Mouse (Mus musculus) embryonic facial prominence, embryonic 14.5 days (tissue): ENCODE data around the gene Rac3. TPM values are rescaled to one million over a fixed set of nuclear protein-coding genes. Genes with fewer than 3 reads are reported as not detected.

ENCODE experiments used
- ATAC-seq: fragments of 200-750 bp; cut with Nextera tagmentation; 2 replicates; pipeline ENCODE4 v1.8.0; 2017; ENCODE audit warnings: low read depth, moderate number of reproducible peaks, moderate TSS enrichment
- DNase-seq: peaks from one replicate; pipeline ENCODE4 v3.0.0-alpha.2; 2015; ENCODE audit warnings: low spot score
- H3K27ac ChIP-seq: fragments of 300-500 bp; sonication (generic); replicated peaks from 2 replicates; pipeline ENCODE4 v1.5.1; 2014; ENCODE audit warnings: low read depth, mild to moderate bottlenecking, low read length, moderate library complexity
- H3K27me3 ChIP-seq: fragments of 300-500 bp; sonication (generic); replicated peaks from 2 replicates; pipeline ENCODE4 v1.6.1; 2014; ENCODE audit warnings: low read length; ENCODE audit not compliant: control insufficient read depth, insufficient read depth
- H3K36me3 ChIP-seq: fragments of 300-500 bp; sonication (generic); 2 replicates; pipeline ENCODE4 v1.6.1; 2014; ENCODE audit warnings: low read length, mixed read lengths; ENCODE audit not compliant: control insufficient read depth, insufficient read depth
- H3K4me1 ChIP-seq: fragments of 300-500 bp; sonication (generic); 2 replicates; pipeline ENCODE4 v1.6.1; 2014; ENCODE audit warnings: antibody characterized with exemption, low read length; ENCODE audit not compliant: control insufficient read depth, insufficient read depth
- H3K4me2 ChIP-seq: fragments of 300-500 bp; sonication (generic); 2 replicates; pipeline ENCODE4 v1.6.1; 2014; ENCODE audit warnings: low read depth, mild to moderate bottlenecking, low read length, moderate library complexity, mixed read lengths
- H3K4me3 ChIP-seq: fragments of 300-500 bp; sonication (generic); 2 replicates; pipeline ENCODE4 v1.5.1; 2014; ENCODE audit warnings: low read depth, mild to moderate bottlenecking, low read length
- H3K9ac ChIP-seq: fragments of 300-500 bp; sonication (generic); 2 replicates; pipeline ENCODE4 v1.6.1; 2014; ENCODE audit warnings: low read depth, mild to moderate bottlenecking, low read length, moderate library complexity, mixed read lengths
- H3K9me3 ChIP-seq: fragments of 300-500 bp; sonication (generic); 2 replicates; pipeline ENCODE4 v1.6.1; 2016; ENCODE audit warnings: low read length; ENCODE audit not compliant: control insufficient read depth
- WGBS: fragments of 180-500 bp; shearing (Covaris S2); extraction: QIAGEN DNeasy Blood & Tissue Kit; methylation state at CpG from one replicate; pipeline ENCODE4 v1.1.7; 2014; 5-methylcytosine and 5-hydroxymethylcytosine counted together
- polyA plus RNA-seq: library from polyadenylated mRNA; unstranded; fragments of >200 nt; fragmentation: Nextera tagmentation; extraction: Ambion mirVana; gene quantifications from 2 replicates; pipeline ENCODE4 v1.2.1, GENCODE M21; 2014

The Rac3 gene
- polyA plus RNA-seq, 1 experiment from 2014 or later: 16.5 TPM

DNA sequence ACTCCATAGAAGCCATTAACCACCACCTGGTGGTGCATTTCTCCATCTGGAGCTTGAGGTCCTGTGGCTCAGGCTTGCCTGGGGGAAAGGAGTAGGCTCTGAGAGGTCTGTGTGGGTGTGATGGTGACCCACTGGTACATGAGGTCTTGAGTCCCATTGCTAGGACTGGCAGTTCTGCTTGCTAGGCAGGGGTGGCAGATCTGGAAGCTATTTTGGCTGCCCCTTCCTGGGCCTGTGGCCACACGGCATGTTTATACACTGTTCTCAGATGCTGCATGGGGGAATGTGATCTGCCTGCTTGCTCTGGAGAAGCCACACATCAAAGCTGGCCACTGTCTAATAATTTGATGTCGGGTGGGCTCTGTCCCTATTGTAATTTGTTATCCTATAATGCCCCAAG lies 37.2 kb upstream of the Rac3 start:
- no peak for DNase-seq
- no peak overlapping the region for H3K27ac ChIP-seq
- no peak for ATAC-seq

DNA sequence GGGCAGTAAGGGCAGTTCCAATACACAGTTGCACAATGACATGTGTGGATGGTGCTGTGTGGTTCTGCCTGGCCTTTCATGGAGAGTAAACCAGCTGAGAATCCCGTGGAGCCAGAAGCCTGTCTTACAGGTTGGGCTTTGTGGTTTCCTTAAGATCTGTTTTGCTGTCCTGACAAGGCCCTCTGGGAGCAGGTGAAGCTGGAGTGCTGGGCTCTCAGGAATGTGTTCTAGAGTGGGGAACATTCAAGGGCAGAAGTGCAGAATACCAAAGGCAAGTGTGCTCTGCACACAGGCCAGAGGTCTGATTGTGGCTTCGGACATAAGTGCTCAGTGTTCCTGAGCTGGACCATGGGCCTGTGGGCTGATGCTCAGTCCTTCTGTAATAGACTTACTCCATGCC lies 36.6 kb upstream of the Rac3 start:
- ATAC-seq (no peak), DNase-seq (no peak)
- 0 out of 2 replicates have a peak, but pooled peaks cover 5% of the 10 kb centered on the region for H3K4me1 ChIP-seq
- no peak overlapping the region for H3K4me3 ChIP-seq
- H3K9ac ChIP-seq: no peak overlapping the region
- no peak overlapping the region for H3K4me2 ChIP-seq
- H3K27me3 ChIP-seq: no peaks in the 10 kb centered on the region
- H3K9me3 ChIP-seq: no peaks in the 10 kb centered on the region
- H3K27ac ChIP-seq: no peak overlapping the region
- peaks cover 52% of the 10 kb centered on the region for H3K36me3 ChIP-seq
- whole genome bisulfite sequencing: 80% methylated on average over 2 of the region's 2 CpGs

More for the DNA sequence above, 37.2 kb upstream of the Rac3 start:
- Histone ChIP-seq H3K4me3 (no peak overlapping the region), H3K27me3 (no peaks in the 10 kb centered on the region), H3K36me3 (peaks cover 52% of the 10 kb centered on the region), H3K4me2 (no peak overlapping the region), H3K9ac (no peak overlapping the region), H3K9me3 (no peaks in the 10 kb centered on the region), H3K4me1 (0 out of 2 replicates have a peak, but pooled peaks cover 5% of the 10 kb centered on the region)
- 62% methylated on average over 2 of the region's 2 CpGs for WGBS

DNA sequence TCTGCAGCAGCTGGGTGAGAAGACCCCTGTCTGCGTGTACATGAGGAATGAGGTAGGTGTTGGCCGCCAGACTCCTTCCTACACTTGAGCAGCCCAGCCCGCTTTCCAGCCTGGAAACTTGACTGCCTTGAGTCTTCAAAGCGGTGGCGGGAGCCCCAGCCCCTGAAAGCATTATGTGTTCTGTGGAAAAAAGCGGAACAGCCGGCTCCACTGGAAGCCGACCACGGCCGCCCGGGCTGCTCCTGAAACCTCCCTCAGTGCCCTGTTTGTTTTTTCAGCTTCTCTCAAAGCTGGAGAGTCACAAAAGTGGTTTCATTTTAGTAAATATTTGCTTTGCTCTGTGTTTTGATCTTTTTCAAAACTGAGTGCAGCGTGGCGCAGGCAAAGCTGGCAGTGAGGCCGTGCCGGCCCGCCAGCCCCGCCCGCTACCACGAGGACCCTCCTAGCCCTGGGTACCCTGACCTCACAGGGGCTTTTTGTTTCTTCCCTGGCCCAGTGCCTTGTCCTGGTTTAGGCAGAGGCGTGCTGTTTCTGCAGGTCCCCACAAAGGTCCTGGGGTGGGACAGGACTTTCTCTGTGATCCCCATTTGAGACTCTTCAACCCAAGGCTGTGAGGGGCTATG lies 34.5 kb upstream of the Rac3 start:
- 56% methylated on average over 20 of the region's 20 CpGs for whole genome bisulfite sequencing
- peak; percentile 74 for DNase-seq
- Histone ChIP-seq H3K4me3 (no peak overlapping the region), H3K27me3 (no peaks in the 10 kb centered on the region), H3K4me1 (0 out of 2 replicates have a peak, but pooled peaks cover 5% of the 10 kb centered on the region), H3K4me2 (peak overlapping the region; percentile 24; the same call in 1 of the 2 replicates), H3K9ac (no peak overlapping the region), H3K9me3 (no peaks in the 10 kb centered on the region), H3K36me3 (peaks cover 48% of the 10 kb centered on the region), H3K27ac (peak overlapping the region; percentile 84)
- peak; percentile 62 for ATAC-seq

DNA sequence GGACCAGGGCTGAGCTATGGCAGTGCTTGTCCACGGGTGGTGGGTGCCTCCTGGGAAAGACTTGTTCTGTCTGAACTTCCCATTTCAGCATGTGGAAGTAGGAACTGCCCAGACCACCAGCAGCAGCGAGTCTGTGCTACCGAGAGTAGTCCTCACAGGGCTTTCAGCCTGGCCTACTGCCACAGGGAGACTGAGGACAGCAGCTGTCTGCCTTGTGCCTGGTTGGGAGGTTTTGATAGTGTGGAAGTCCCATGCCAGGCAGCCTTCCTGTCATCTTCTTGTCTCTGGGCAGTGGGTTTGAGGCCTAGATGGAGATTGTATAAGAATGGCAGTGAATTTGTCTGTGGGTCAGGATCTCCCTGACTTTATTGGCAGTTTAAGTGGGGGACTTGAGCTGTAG lies 31.9 kb upstream of the Rac3 start:
- ATAC-seq: no peak
- H3K36me3 ChIP-seq: peaks cover 56% of the 10 kb centered on the region
- WGBS: 91% methylated on average over 3 of the region's 3 CpGs

DNA sequence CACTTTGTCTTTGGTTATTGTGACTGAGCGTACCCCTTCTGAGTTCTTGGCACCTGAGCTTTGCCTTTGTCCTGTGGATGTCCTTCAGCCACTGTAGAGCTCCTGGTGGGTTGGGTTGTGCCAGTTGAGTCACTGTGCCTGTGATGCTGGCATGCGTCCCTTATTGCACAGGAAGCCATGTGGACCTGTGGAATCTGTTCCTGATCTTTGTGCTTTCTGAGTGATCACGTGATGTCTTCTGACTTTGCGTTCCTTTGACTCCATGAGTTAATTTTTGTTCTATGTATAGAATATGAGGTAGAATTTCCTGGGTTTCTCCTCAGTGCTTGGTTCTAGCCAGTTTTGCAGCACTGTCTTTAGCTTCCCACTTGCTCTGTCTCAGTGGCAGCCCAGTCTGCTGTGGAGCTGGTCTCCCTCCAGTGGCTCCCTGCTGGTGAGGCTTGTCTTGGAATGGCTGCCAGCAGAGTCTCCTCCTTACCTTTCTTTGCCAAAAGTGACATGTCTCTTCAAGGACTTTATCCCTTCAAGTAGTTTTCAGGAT lies 28.7 kb upstream of the Rac3 start:
- DNase-seq (no peak), ATAC-seq (no peak)
- Histone ChIP-seq H3K27me3 (no peaks in the 10 kb centered on the region), H3K9me3 (0 out of 2 replicates have a peak, but pooled peaks cover 4% of the 10 kb centered on the region), H3K4me3 (no peak overlapping the region), H3K4me1 (no peaks in the 10 kb centered on the region), H3K9ac (no peak overlapping the region), H3K27ac (no peak overlapping the region), H3K4me2 (no peak overlapping the region), H3K36me3 (peaks cover 51% of the 10 kb centered on the region)
- 91% methylated on average over 4 of the region's 4 CpGs for WGBS

More for the DNA sequence above, 31.9 kb upstream of the Rac3 start:
- Histone ChIP-seq H3K4me1 (0 out of 2 replicates have a peak, but pooled peaks cover 5% of the 10 kb centered on the region), H3K27ac (no peak overlapping the region), H3K4me3 (no peak overlapping the region), H3K27me3 (no peaks in the 10 kb centered on the region), H3K9ac (no peak overlapping the region), H3K9me3 (no peaks in the 10 kb centered on the region), H3K4me2 (no peak overlapping the region)
- DNase-seq: no peak

DNA sequence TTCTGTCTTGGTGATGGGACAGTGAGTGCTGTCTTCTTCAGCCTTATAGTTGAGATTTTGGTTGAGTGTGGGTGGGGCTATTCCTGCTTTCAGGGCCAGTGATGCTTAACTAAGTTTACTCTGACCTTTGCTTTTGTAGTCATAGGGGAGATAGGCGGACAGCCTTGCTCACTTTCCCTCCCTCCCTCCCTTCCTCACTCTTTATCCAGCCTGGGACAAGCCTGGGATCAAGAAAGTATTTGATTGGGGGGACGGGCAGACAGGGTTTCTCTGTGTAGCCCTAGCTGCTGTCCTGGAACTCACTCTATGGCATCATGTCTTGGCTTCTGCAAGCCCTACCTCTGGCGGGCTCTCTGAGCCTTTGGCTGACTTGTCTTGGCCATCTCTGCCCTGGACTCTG lies 27.8 kb upstream of the Rac3 start:
- Histone ChIP-seq H3K4me2 (no peak overlapping the region), H3K4me3 (no peak overlapping the region), H3K27ac (no peak overlapping the region), H3K4me1 (no peaks in the 10 kb centered on the region), H3K9ac (no peak overlapping the region), H3K9me3 (0 out of 2 replicates have a peak, but pooled peaks cover 4% of the 10 kb centered on the region), H3K36me3 (peaks cover 49% of the 10 kb centered on the region), H3K27me3 (no peaks in the 10 kb centered on the region)
- DNase-seq (no peak), ATAC-seq (no peak)
- WGBS: 81% methylated on average over 3 of the region's 3 CpGs

DNA sequence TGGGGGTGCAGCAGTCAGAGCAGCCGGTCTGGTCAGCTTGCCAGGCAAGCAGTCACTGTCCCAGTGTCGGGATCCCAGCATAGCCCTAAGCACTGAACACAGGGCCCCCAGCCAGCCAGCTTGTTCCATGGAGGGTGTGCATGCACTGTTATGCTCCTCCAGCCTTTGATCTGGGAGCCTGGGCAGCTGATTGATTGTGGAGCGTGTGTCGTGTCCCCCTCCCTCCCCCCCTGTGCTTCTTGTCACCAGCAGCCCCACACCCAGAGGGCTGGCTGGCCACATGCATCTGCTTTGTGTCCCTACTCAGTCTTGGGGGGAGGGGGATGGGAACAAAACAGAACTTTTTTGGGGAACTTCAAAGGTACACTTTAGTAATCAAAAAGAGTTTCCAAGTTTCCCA lies 26.1 kb upstream of the Rac3 start:
- H3K4me2 ChIP-seq: no peak overlapping the region
- peak; percentile 55; the same call in 1 of the 2 replicates for ATAC-seq
- peak overlapping the region; percentile 11; the same call in 1 of the 2 replicates for H3K9ac ChIP-seq
- H3K9me3 ChIP-seq: 0 out of 2 replicates have a peak, but pooled peaks cover 4% of the 10 kb centered on the region
- no peak for DNase-seq
- H3K27ac ChIP-seq: peak overlapping the region; percentile 39
- no peaks in the 10 kb centered on the region for H3K27me3 ChIP-seq
- no peak overlapping the region for H3K4me3 ChIP-seq
- peaks cover 41% of the 10 kb centered on the region for H3K36me3 ChIP-seq
- WGBS: 28% methylated on average over 3 of the region's 4 CpGs
- no peaks in the 10 kb centered on the region for H3K4me1 ChIP-seq

DNA sequence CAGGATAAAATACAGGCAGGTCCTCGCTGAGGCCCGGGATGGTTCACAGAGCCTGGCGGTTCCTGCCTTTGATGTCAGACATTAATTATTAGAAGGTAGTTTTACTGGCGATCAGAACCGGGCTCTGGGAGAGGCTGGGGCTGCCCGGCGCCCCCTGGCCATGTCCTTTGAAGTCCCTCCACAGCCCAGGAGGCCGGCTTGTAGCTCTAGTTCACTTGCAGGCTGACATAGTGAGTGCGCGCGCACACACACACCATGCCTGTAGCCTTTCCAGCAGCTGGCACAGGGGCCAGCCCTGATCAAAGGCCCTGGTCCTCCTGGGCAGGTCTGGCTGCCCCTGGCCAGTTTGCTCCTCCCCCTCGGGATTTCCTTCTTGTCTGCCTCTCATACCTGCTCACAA lies 25.6 kb upstream of the Rac3 start:
- DNase-seq (no peak), ATAC-seq (no peak; the same call in 1 of the 2 replicates)
- WGBS: 40% methylated on average over 12 of the region's 12 CpGs
- Histone ChIP-seq H3K9me3 (0 out of 2 replicates have a peak, but pooled peaks cover 4% of the 10 kb centered on the region), H3K9ac (no peak overlapping the region), H3K4me2 (no peak overlapping the region), H3K4me1 (no peaks in the 10 kb centered on the region), H3K27ac (peak overlapping the region; percentile 39), H3K36me3 (peaks cover 41% of the 10 kb centered on the region), H3K27me3 (no peaks in the 10 kb centered on the region), H3K4me3 (no peak overlapping the region)
